Mouse (Mus musculus): ENCODE measurements around the gene Oprd1. TPM values are rescaled to one million over a fixed set of nuclear protein-coding genes. Genes with fewer than 3 reads are reported as not detected.

Gene Oprd1
- total RNA-seq, 2 experiments from 2014 or later: 5.3 to 5.4 TPM

- no peak for DNase-seq (ENCODE audit: low spot score in 2 of 2)
These were observed 59.2 kb downstream of the Oprd1 start for GRCm38 (mm10) chr4:132085114-132085513.

- DNase-seq (ENCODE audit: low spot score in 2 of 2): no peak
These were observed 63.7 kb downstream of the Oprd1 start for GRCm38 (mm10) chr4:132080492-132080983.

GRCm38 (mm10) chr4:132079555-132080275 is 64.6 kb downstream of the Oprd1 start:
- DNase-seq (ENCODE audit: low spot score in 2 of 2): peak; percentile 75 to 76

- no peak for DNase-seq (ENCODE audit: low spot score in 2 of 2)
These were observed 66.0 kb downstream of the Oprd1 start for GRCm38 (mm10) chr4:132078296-132078714.

- DNase-seq (ENCODE audit: low spot score in 2 of 2): no peak
These were observed 66.8 kb downstream of the Oprd1 start for GRCm38 (mm10) chr4:132077445-132077844.

GRCm38 (mm10) chr4:132076480-132077405 is 67.5 kb downstream of the Oprd1 start:
- DNase-seq (ENCODE audit: low spot score in 2 of 2): no peak

- DNase-seq (ENCODE audit: low spot score in 2 of 2): no peak
These were observed 68.5 kb downstream of the Oprd1 start for GRCm38 (mm10) chr4:132075796-132076195.

GRCm38 (mm10) chr4:132074933-132075769 is 69.1 kb downstream of the Oprd1 start, which contains the start of gene Epb41:
Epb41 (minus strand) TSS chr4:132075321.
- peak; percentile 93 to 94 for DNase-seq (ENCODE audit: low spot score in 2 of 2)

- peak in 1 of 2 experiments; percentile 28 for DNase-seq (ENCODE audit: low spot score in 2 of 2)
These were observed 70.0 kb downstream of the Oprd1 start, which contains the start of gene Gm10300 for GRCm38 (mm10) chr4:132074077-132074932. Gm10300 (plus strand) TSS chr4:132074697.

GRCm38 (mm10) chr4:132072946-132073345 is 71.3 kb downstream of the Oprd1 start:
- DNase-seq (ENCODE audit: low spot score in 2 of 2): no peak

- DNase-seq (ENCODE audit: low spot score in 2 of 2): no peak
These were observed 72.1 kb downstream of the Oprd1 start for GRCm38 (mm10) chr4:132072156-132072555.

GRCm38 (mm10) chr4:132071674-132072073 is 72.6 kb downstream of the Oprd1 start:
- no peak for DNase-seq (ENCODE audit: low spot score in 2 of 2)

- no peak for DNase-seq (ENCODE audit: low spot score in 2 of 2)
These were observed 76.4 kb downstream of the Oprd1 start for GRCm38 (mm10) chr4:132067938-132068235.

GRCm38 (mm10) chr4:132067112-132067937 is 77.0 kb downstream of the Oprd1 start:
- DNase-seq (ENCODE audit: low spot score in 2 of 2): no peak

- peak in 1 of 2 experiments; percentile 12 for DNase-seq (ENCODE audit: low spot score in 2 of 2)
These were observed 78.0 kb downstream of the Oprd1 start for GRCm38 (mm10) chr4:132066101-132066773.

GRCm38 (mm10) chr4:132065578-132065977 is 78.7 kb downstream of the Oprd1 start:
- DNase-seq (ENCODE audit: low spot score in 2 of 2): no peak

- no peak for DNase-seq (ENCODE audit: low spot score in 2 of 2)
These were observed 79.7 kb downstream of the Oprd1 start for GRCm38 (mm10) chr4:132064550-132064949.

Measured in layer of hippocampus, postnatal 10 days (tissue).